Mouse (Mus musculus): ENCODE results near the gene Pcolce.

- TF ChIP-seq CTCF (IDR thresholded peaks at IDR 0.05; ENCODE audit: low read depth, low read length) = no peak
- TF ChIP-seq POLR2A (IDR thresholded peaks at IDR 0.05; ENCODE audit: borderline replicate concordance, low read depth, low read length) = no peak
These were observed 10.4 kb upstream of the Pcolce start for GRCm38 (mm10) chr5:137623937-137624530.
